Mouse (Mus musculus) lung, embryonic 16.5 days (tissue): ENCODE data around the gene Dag1. TPM values are rescaled to one million over a fixed set of nuclear protein-coding genes. Genes with fewer than 3 reads are reported as not detected.
"Not testable (repeated sequence)": the region's sequence is repeated elsewhere in the genome, so short reads cannot be mapped to it uniquely, and the experiment has no call there.

Experiments
- ATAC-seq: fragments of 200-750 bp; cut with Nextera tagmentation; 2 replicates; pipeline ENCODE4 v1.8.0; 2017; ENCODE audit warnings: low read depth, mild to moderate bottlenecking, moderate library complexity
- H3K27ac ChIP-seq: fragments of 300-500 bp; sonication (generic); 2 replicates; pipeline ENCODE4 v1.5.1; 2014; ENCODE audit warnings: mild to moderate bottlenecking, control low read depth, low read length
- H3K27me3 ChIP-seq: fragments of 300-500 bp; sonication (generic); 2 replicates; pipeline ENCODE4 v1.6.1; 2014; ENCODE audit warnings: low read depth, low read length, mixed read lengths; ENCODE audit not compliant: control insufficient read depth, insufficient read depth
- H3K36me3 ChIP-seq: fragments of 300-500 bp; sonication (generic); 2 replicates; pipeline ENCODE4 v1.6.1; 2014; ENCODE audit warnings: low read length; ENCODE audit not compliant: control insufficient read depth, insufficient read depth
- H3K4me1 ChIP-seq: fragments of 300-500 bp; sonication (generic); replicated peaks from 2 replicates; pipeline ENCODE4 v1.6.1; 2014; ENCODE audit warnings: low read length, mixed read lengths; ENCODE audit not compliant: control insufficient read depth, insufficient read depth
- H3K4me2 ChIP-seq: fragments of 300-500 bp; sonication (generic); 2 replicates; pipeline ENCODE4 v1.6.1; 2014; ENCODE audit warnings: low read depth, low read length, control low read depth
- H3K4me3 ChIP-seq: fragments of 300-500 bp; sonication (generic); 2 replicates; pipeline ENCODE4 v1.5.1; 2014; ENCODE audit warnings: mild to moderate bottlenecking, low read length, control low read depth
- H3K9ac ChIP-seq: fragments of 300-500 bp; sonication (generic); 2 replicates; pipeline ENCODE4 v1.6.1; 2014; ENCODE audit warnings: low read length, control low read depth
- H3K9me3 ChIP-seq: fragments of 300-500 bp; sonication (generic); 2 replicates; pipeline ENCODE4 v1.6.1; 2016; ENCODE audit warnings: low read length; ENCODE audit not compliant: control insufficient read depth
- WGBS: fragments of 180-500 bp; shearing (Covaris S2); extraction: QIAGEN DNeasy Blood & Tissue Kit; methylation state at CpG from one replicate; pipeline ENCODE4 v1.1.7; 2014; 5-methylcytosine and 5-hydroxymethylcytosine counted together
- polyA plus RNA-seq: library from polyadenylated mRNA; unstranded; fragments of >200 nt; fragmentation: Nextera tagmentation; extraction: Ambion mirVana; gene quantifications from 2 replicates; pipeline ENCODE4 v1.2.1, GENCODE M21; 2015

Dag1 gene
- polyA plus RNA-seq, 1 experiment from 2014 or later, result 141 TPM

DNA sequence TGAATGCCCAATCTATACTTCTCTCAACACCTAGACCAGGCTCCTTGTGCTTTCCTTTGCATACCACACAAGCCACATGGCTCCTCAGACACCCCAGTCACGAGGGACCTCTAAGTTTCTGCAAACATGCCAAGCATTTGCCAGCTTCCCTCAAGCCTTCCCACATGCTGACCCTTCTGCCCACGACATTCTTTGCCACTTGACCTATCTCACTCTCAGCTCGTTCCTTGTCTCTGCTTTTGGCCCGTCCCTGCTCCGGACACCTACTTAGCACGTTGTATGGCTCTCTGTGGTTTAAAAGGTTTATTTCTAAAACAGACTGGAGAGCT lies 11.5 kb upstream of the Dag1 start:
- Histone ChIP-seq H3K27ac (peak overlapping the region; percentile 70), H3K4me1 (peaks cover 30% of the 10 kb centered on the region), H3K27me3 (no peaks in the 10 kb centered on the region), H3K9me3 (no peaks in the 10 kb centered on the region), H3K4me3 (no peak overlapping the region), H3K36me3 (no peaks in the 10 kb centered on the region), H3K4me2 (no peak overlapping the region), H3K9ac (no peak overlapping the region)
- peak; percentile 70 for ATAC-seq
- WGBS, result 10% methylated on average over 6 of the region's 6 CpGs

DNA sequence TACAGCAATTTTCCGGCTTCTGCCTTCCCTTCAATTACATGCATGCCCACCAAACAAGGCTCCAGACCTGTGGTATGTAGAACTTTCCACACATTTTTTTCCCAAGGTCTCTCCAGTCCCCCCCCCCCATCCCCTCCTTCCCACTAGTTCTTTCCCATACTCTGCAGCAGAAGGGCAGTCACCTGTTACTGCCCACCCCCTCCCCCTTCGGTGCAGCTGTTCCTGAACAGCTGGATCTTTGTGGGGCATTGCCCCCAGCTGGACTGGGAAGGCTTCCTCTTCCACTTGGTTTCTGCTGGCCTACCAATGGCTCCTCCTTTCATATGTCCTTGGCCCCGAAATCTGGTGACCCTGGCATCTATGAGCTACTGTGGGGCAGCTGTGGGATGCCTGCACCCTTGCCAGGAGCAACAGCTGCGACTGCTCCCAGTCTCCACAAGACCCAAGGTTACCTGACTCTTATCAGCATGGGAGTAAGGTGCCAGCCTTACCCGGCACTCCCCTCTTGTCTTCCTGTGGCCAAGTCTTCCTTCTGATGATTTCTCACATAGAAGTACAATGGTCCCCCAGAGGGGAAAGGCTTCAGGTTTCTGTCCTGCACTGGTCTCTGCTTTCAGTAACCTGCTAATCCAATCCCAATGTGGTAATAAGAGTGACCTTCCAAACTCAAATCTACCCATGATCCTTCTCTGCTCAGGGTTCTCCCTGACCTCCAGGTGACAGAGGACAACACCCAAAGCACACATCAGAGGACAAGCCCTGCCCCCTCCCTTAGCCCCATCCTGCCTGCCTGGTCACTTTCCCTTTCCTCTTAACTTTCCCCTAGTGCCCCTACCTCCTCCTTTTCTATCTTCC lies 10.9 kb upstream of the Dag1 start:
- Histone ChIP-seq H3K27me3 (no peaks in the 10 kb centered on the region), H3K27ac (peak overlapping the region; percentile 70)
- 60% methylated on average over 5 of the region's 5 CpGs for WGBS

DNA sequence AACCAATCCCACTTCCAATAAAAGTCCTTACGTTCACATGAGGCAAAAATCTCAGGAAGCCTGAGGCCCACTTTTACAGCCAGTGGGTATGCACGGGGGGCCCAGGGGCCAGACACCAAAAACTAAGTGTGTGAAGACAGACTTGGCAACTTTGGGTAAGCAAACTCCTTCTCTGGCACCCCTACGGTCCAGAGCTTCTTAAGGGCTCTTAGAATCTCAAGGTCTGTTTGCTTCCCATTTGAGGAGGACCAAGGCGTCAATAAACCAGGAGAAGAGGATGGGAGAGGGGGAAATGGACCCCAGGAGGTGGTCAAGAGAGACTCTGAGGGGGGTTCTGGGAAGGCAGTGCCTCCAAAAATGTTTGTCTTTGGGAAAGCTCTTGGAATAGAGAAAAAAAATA lies 9.7 kb upstream of the Dag1 start:
- Histone ChIP-seq H3K9me3 (no peaks in the 10 kb centered on the region), H3K4me1 (peaks cover 26% of the 10 kb centered on the region), H3K27ac (peak overlapping the region; percentile 70), H3K4me2 (no peak overlapping the region), H3K4me3 (no peak overlapping the region), H3K9ac (no peak overlapping the region), H3K27me3 (no peaks in the 10 kb centered on the region), H3K36me3 (no peaks in the 10 kb centered on the region)
- ATAC-seq, result peak; percentile 40; the same call in 1 of the 2 replicates
- WGBS, result 31% methylated on average over 4 of the region's 4 CpGs

More for the DNA sequence above, 10.9 kb upstream of the Dag1 start:
- no peak overlapping the region for H3K4me3 ChIP-seq
- no peak overlapping the region for H3K4me2 ChIP-seq
- peaks cover 26% of the 10 kb centered on the region for H3K4me1 ChIP-seq
- no peaks in the 10 kb centered on the region for H3K36me3 ChIP-seq
- no peak for ATAC-seq
- H3K9me3 ChIP-seq, result no peaks in the 10 kb centered on the region
- H3K9ac ChIP-seq, result no peak overlapping the region

DNA sequence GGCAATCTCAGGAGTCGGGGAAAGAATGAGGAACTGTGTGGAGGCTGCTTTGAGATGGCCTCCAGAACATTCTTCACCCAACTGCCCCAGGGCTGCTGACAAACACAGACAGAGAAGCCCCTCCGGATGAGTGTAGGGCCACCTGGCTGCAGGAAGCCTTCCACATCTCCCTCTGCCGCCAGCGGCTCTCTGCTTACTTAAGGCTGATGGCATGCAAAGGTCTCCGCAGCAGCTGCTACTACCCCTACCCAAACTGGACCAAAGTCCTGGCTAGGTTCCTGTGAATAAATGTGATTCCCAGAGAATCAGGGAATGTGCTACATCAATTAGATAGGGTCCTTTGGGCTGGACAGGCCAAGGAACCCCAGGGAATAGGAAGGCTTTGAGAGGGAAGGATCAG lies 8.9 kb upstream of the Dag1 start:
- Histone ChIP-seq H3K9ac (no peak overlapping the region), H3K27me3 (no peaks in the 10 kb centered on the region), H3K9me3 (no peaks in the 10 kb centered on the region), H3K36me3 (no peaks in the 10 kb centered on the region), H3K4me1 (peaks cover 27% of the 10 kb centered on the region), H3K4me2 (no peak overlapping the region), H3K4me3 (no peak overlapping the region), H3K27ac (peak overlapping the region; percentile 70)
- ATAC-seq, result 0 out of 2 replicates have a peak, but pooled peaks have one; percentile 9
- 44% methylated on average over 5 of the region's 5 CpGs for WGBS

DNA sequence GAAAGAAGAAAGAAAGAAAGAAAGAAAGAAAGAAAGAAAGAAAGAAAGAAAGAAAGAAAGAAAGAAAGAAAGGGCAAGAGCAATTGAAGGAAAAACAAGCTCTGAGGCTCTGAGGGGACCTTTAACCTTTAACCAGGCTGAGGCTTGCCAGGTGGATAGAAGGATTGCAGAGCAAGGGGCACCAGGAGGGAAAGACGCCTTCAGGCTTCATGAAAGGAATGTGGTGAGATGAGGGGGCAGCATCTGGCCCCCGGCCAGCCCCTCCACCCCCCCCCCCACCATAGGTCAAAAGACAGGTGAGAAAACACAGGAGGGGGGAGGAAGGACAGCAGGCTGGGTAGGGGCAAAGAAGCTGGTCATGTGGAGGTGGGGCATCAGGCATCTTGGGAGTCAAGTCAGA lies 8.2 kb upstream of the Dag1 start:
- no peak for ATAC-seq
- no peak overlapping the region for H3K4me2 ChIP-seq
- 10% methylated on average over 2 of the region's 2 CpGs for WGBS
- H3K36me3 ChIP-seq, result no peaks in the 10 kb centered on the region
- no peak overlapping the region for H3K9ac ChIP-seq
- no peak overlapping the region for H3K4me3 ChIP-seq
- no peaks in the 10 kb centered on the region for H3K9me3 ChIP-seq
- H3K27ac ChIP-seq, result no peak overlapping the region; the same call in 1 of the 2 replicates
- H3K27me3 ChIP-seq, result no peaks in the 10 kb centered on the region
- H3K4me1 ChIP-seq, result peaks cover 32% of the 10 kb centered on the region

DNA sequence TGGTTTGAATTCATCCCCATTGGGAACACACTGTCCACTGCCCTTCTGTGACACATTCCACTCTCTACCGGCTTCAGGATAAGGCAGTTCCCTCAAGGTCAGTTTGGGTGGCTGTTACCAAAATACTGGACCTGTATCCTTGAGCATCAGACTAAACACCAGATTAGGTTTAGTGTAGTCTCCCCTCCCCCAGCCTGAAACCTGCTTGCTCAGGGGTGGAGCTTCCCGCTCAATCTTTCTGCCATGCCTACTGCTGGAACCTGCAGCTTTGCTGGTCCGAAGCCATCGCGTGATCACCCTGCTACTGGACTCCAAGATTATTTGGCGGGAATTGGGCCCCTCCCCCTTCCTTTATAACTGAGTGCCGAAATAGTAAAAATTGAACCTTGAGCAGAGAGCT lies 4.9 kb upstream of the Dag1 start:
- peaks cover 38% of the 10 kb centered on the region for H3K4me1 ChIP-seq
- H3K27me3 ChIP-seq, H3K36me3 ChIP-seq, H3K4me2 ChIP-seq, H3K4me3 ChIP-seq, H3K27ac ChIP-seq, H3K9ac ChIP-seq, ATAC-seq, H3K9me3 ChIP-seq: not testable (repeated sequence)
- whole genome bisulfite sequencing, result 75% methylated on average over 6 of the region's 7 CpGs

DNA sequence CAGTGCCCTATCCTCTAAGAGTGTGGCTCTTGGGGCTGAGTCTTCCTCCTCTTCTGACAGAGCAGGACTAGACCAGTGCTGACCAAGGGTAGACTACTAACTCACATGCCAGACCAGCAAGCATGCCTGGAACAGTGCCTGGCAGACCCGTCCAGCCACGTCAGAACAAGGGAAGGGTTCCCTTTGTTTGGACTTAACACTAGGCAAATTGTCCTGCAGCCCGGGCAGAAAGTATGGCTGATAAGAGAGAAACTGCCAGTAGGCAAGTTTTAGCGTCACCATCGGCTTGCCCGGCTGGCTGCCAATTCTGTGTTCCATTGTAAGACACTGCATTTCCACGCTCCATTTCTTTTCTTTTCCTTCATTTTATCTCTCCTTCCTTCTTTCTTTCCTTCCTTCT lies 3.9 kb upstream of the Dag1 start:
- ATAC-seq, result no peak
- Histone ChIP-seq H3K4me1 (peaks cover 32% of the 10 kb centered on the region), H3K36me3 (no peaks in the 10 kb centered on the region), H3K27me3 (no peaks in the 10 kb centered on the region), H3K4me3 (no peak overlapping the region), H3K4me2 (no peak overlapping the region), H3K9me3 (no peaks in the 10 kb centered on the region), H3K27ac (peak overlapping the region; percentile 51), H3K9ac (no peak overlapping the region)
- 43% methylated on average over 7 of the region's 7 CpGs for WGBS

DNA sequence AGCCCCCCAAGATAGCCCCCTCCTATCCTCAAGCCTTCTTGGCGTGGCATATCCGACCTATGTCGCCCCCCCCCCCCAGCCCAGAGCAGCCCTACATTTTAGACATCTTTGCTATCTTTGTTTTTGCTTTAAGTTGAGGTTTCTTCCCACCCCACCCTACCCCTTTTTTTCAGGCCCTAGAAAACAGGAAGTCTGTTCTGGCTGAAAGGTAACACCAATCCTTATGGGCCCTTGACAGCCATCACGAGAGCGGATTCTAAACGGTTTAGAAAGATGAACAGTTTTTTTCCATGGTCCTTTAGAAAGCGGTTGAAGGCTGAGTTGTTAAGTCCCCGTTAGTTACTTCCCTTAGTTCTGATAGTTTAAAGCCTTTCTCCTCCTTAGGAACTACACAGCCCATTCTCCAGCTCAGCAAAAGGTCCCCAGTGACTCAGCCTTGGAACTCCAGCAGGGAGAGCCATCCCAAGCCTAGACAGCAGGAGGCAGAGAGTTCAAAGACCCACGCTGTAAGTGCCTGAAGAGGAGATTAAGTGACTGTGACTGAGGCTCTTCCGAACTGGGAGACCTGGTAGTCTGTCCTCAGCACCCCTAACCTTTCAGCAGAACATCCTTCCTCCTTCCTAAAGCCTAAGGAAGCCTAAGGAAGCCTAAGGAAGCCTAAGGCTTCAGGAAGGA lies 2.6 kb upstream of the Dag1 start:
- ATAC-seq, result no peak
- Histone ChIP-seq H3K27ac (peak overlapping the region; percentile 3; the same call in 1 of the 2 replicates), H3K27me3 (no peaks in the 10 kb centered on the region), H3K36me3 (no peaks in the 10 kb centered on the region), H3K9ac (no peak overlapping the region), H3K4me1 (peaks cover 30% of the 10 kb centered on the region), H3K9me3 (no peaks in the 10 kb centered on the region), H3K4me3 (no peak overlapping the region), H3K4me2 (no peak overlapping the region)
- WGBS, result 35% methylated on average over 10 of the region's 10 CpGs

DNA sequence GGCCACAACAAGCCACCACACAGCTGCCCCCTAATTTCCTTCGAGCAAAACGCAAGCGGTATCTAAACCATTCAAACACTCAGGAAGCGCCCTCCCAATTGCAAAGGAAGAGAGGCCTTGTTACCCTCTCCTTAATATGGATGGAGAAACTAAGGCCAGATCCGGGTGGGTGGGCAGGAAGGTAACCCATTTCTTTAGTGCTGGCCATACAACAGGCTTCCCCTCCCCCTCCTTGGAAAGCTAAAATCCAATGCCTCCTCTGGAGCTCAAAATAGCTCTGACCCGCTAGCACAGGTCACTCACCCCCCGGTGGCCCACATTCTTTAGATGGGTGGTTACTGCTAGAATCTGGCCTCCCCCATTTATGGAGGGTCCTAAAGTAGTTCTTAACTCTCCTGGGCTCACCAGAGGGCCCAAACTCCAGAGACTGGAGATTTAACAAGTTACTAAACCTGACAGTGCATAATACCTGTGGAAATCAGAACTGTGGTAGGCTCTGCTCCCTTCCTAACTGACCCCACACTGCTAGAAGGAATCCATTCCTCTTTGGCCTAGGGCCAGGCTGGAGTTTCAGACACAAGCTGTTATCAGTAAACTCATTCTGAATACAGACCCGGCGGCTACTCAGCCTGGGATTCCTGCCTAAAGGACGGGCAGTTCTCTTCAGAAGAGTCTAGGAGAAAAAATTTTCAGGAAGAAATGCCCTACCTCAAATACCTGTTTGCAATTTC lies 598 bp upstream of the Dag1 start:
- WGBS, result 6% methylated on average over 10 of the region's 10 CpGs
- Histone ChIP-seq H3K27ac (peak overlapping the region; percentile 97), H3K4me1 (peaks cover 29% of the 10 kb centered on the region), H3K4me3 (peak overlapping the region; percentile 95), H3K27me3 (no peaks in the 10 kb centered on the region), H3K36me3 (no peaks in the 10 kb centered on the region), H3K9me3 (no peaks in the 10 kb centered on the region), H3K9ac (peak overlapping the region; percentile 58), H3K4me2 (peak overlapping the region; percentile 72)
- peak; percentile 28 for ATAC-seq
